Mouse (Mus musculus) heart, adult 2 months (tissue): ENCODE measurements around the gene Dkkl1. TPM values are rescaled to one million over a fixed set of nuclear protein-coding genes. Genes with fewer than 3 reads are reported as not detected.

Experiments used
- DNase-seq, 2 experiments: peaks; one replicate each; pipeline ENCODE4 v3.0.0; 2021
- H3K27ac ChIP-seq: fragments of 200-600 bp; 2 replicates; pipeline ENCODE4 v1.8.1; 2022
- H3K27me3 ChIP-seq: fragments of 200-500 bp; 2 replicates; pipeline ENCODE4 v1.6.1; 2012; ENCODE audit warnings: mild to moderate bottlenecking, low read length, inconsistent platforms, mixed read lengths; ENCODE audit not compliant: control insufficient read depth, insufficient read depth
- H3K36me3 ChIP-seq: fragments of 200-500 bp; 2 replicates; pipeline ENCODE4 v1.6.1; 2012; ENCODE audit warnings: low read length, inconsistent platforms; ENCODE audit not compliant: control insufficient read depth, insufficient read depth
- H3K4me1 ChIP-seq: fragments of 200-500 bp; 2 replicates; pipeline ENCODE4 v1.6.1; 2011; ENCODE audit warnings: low read length; ENCODE audit not compliant: control insufficient read depth, insufficient read depth
- H3K4me3 ChIP-seq: fragments of 200-600 bp; 2 replicates; pipeline ENCODE4 v1.8.1; 2022
- H3K79me2 ChIP-seq: fragments of 200-500 bp; replicated peaks from 2 replicates; pipeline ENCODE4 v1.6.1; 2012; ENCODE audit warnings: mild to moderate bottlenecking, inconsistent platforms, low read length, moderate library complexity, mixed read lengths; ENCODE audit not compliant: control insufficient read depth, insufficient read depth
- H3K9ac ChIP-seq: fragments of 200-500 bp; 2 replicates; pipeline ENCODE4 v1.6.1; 2012; ENCODE audit warnings: low read depth, mild to moderate bottlenecking, control low read depth, inconsistent platforms, low read length, mixed read lengths
- CTCF ChIP-seq: fragments of 200-600 bp; IDR thresholded peaks from 2 replicates; pipeline ENCODE4 v1.8.1; 2022; ENCODE audit warnings: antibody characterized with exemption, mild to moderate bottlenecking, moderate library complexity
- EP300 ChIP-seq: fragments of 200-500 bp; IDR thresholded peaks from 2 replicates; pipeline ENCODE4 v1.6.1; 2011; ENCODE audit warnings: low read depth, low read length, control low read depth; ENCODE audit not compliant: insufficient read depth
- POLR2A ChIP-seq: fragments of 200-500 bp; IDR thresholded peaks from 2 replicates; pipeline ENCODE4 v1.6.1; 2011; ENCODE audit warnings: mild to moderate bottlenecking, low read depth, low read length, control low read depth; ENCODE audit not compliant: insufficient read depth
- WGBS: fragments of 180-500 bp; shearing (Covaris S2); methylation state at CpG from one replicate; pipeline ENCODE4 v1.1.7; 2018; 5-methylcytosine and 5-hydroxymethylcytosine counted together
- intact Hi-C: fragments of 180-260 bp; cut with DNase I; formaldehyde crosslinking; loops from one replicate; pipeline ENCODE4 v1.15.1; 2025
- polyA plus RNA-seq: library from polyadenylated mRNA; depleted of rRNA; stranded (reverse); fragments of >200 nt; gene quantifications from 2 replicates; pipeline ENCODE4 v1.2.3, GENCODE M21; 2012
- total RNA-seq, 2 experiments: library from RNA; stranded (reverse); gene quantifications; 2 replicates each; pipeline ENCODE4 v1.2.3; 2021

Gene Dkkl1
- total and polyA plus RNA-seq, 3 experiments = 0.37 TPM; not detected in 2

DNA sequence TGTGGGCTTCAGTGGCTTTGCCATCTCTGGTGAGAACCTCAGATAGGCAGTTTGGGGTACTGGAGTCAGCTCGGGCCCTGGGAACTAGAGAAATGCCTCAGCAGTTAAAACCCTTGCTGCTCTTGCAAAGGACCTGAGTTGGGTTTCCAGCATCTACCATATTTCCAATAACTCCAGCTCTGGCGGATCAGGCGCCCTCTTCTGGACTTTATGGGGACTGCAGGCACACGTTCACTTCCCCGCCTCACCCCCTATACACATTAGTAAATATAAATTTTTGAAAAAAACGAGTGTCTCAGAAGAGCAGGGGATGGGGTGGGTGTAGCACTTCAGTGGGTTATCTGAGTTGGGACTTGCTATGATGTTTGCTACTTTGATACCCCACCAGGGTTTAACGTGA lies 39.0 kb downstream of the Dkkl1 start:
- 57% methylated on average over 7 of the region's 7 CpGs for WGBS
- Histone ChIP-seq H3K27me3 (peaks cover 26% of the 10 kb centered on the region), H3K4me3 (no peak overlapping the region), H3K4me1 (no peaks in the 10 kb centered on the region), H3K79me2 (no peaks in the 10 kb centered on the region), H3K27ac (no peak overlapping the region), H3K36me3 (no peaks in the 10 kb centered on the region), H3K9ac (no peak overlapping the region)
- intact Hi-C loops = no loop called here
- no peak for DNase-seq
- TF ChIP-seq CTCF = peak; percentile 65
- no peak for TF ChIP-seq EP300
- TF ChIP-seq POLR2A = no peak

DNA sequence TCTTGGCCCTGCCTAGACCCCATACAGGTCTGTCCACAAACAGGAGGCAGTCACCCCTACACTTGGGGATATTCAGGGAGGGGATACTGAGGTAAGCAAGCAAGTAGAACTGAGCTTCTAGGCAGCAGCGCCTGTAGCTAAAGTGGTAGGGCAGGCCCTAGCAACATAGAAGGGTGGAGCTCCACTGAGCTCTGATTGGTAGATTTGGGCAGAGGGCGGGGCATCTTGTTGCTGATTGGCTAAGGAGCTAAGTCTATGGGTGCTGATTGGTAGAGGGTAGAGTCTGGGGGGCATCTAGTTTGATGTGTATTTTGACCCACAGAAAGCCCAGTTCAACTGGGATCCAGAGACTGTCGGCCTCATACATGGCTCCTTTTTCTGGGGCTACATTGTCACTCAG lies 42.5 kb downstream of the Dkkl1 start:
- no peaks in the 10 kb centered on the region; the same call in 1 of the 2 replicates for H3K4me1 ChIP-seq
- DNase-seq = no peak
- H3K4me3 ChIP-seq = no peak overlapping the region
- 90% methylated on average over 3 of the region's 3 CpGs for WGBS
- peaks cover 5% of the 10 kb centered on the region for H3K27me3 ChIP-seq
- TF ChIP-seq CTCF (no peak), EP300 (no peak), POLR2A (no peak)
- no peak overlapping the region for H3K9ac ChIP-seq
- H3K36me3 ChIP-seq = no peaks in the 10 kb centered on the region
- intact Hi-C loops = no loop called here
- no peaks in the 10 kb centered on the region for H3K79me2 ChIP-seq
- H3K27ac ChIP-seq = no peak overlapping the region

DNA sequence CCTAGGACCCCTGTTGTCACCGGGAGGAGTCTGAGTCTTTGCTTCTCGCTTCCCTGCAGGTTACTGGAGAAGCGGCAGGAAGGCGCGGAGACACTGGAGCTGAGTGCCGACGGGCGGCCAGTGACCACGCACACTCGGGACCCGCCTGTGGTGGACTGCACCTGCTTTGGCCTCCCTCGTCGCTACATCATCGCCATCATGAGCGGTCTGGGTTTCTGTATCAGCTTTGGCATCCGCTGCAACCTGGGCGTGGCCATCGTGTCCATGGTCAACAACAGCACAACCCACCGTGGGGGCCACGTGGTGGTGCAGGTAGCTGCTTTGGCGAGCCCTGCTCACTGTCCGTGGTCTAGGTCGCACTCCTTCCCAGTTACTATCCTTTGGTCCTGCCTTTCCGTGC lies 43.3 kb downstream of the Dkkl1 start:
- Histone ChIP-seq H3K27me3 (peaks cover 8% of the 10 kb centered on the region), H3K4me1 (no peaks in the 10 kb centered on the region; the same call in 1 of the 2 replicates), H3K9ac (no peak overlapping the region), H3K4me3 (no peak overlapping the region), H3K27ac (no peak overlapping the region), H3K36me3 (no peaks in the 10 kb centered on the region), H3K79me2 (no peaks in the 10 kb centered on the region)
- 11% methylated on average over 24 of the region's 24 CpGs for WGBS
- DNase-seq = no peak
- TF ChIP-seq EP300 (no peak), POLR2A (no peak), CTCF (no peak)
- intact Hi-C loops = no loop called here

DNA sequence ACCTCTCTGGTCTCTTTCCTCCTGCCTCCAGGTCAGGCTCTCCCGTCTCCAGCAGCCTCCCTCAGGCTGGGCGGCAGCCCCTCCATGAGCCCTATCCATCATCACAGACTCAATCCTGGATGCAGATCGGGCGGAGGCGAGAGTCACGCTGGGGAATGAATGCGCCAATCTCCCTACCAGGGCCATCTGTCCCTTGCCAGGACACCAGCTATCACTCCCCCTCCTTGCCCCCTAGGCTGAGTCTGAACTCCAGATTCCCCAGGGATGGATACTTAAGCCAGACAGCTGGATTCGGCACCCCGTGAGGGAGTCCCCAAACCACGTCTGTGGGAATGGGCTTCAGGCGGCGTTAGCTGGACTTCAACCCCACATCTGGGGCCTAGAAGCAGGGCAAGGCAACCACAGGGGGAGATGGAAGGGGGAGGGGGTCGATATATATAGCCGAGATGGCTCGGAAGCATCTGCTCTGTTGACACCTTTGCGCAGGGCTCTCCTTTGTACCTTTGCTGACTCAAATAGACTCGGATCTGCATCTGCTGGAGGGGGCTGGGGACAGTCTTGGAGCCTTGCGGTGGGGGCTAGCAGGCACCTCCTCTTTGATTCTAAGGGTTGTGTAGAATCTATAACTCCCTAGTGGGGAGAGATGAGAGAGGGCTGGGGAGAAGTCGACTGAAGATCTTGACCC lies 44.0 kb downstream of the Dkkl1 start:
- H3K27ac ChIP-seq = no peak overlapping the region
- H3K9ac ChIP-seq = no peak overlapping the region
- 13% methylated on average over 19 of the region's 19 CpGs for WGBS
- peaks cover 8% of the 10 kb centered on the region for H3K27me3 ChIP-seq
- TF ChIP-seq CTCF = no peak
- H3K36me3 ChIP-seq = no peaks in the 10 kb centered on the region
- intact Hi-C loops = no loop called here
- H3K79me2 ChIP-seq = no peaks in the 10 kb centered on the region
- H3K4me3 ChIP-seq = no peak overlapping the region
- no peak for DNase-seq
- H3K4me1 ChIP-seq = no peaks in the 10 kb centered on the region; the same call in 1 of the 2 replicates

DNA sequence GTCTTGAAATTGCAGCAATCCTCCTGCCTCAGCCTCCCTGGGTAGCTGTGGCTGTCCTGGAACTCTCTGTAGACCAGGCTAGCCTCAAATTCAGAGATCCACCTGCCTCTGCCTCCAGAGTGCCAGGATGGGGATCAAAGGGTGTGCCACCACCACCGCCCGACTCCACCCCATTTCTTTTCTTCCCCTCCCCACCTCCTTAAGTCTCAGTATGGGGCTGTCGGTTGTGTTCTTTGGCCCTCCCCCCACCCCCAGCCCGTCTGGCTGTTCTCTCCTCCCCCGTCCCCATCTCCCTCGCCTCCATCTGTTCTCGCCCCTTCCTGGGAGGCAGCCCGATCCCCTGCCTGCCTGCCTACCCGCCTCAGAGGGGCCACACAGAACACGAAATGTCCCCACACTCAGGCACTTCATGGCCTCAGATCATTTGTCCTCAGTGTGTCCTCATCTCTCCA lies 45.0 kb downstream of the Dkkl1 start:
- Histone ChIP-seq H3K79me2 (no peaks in the 10 kb centered on the region), H3K9ac (no peak overlapping the region), H3K36me3 (no peaks in the 10 kb centered on the region), H3K4me1 (no peaks in the 10 kb centered on the region; the same call in 1 of the 2 replicates), H3K27me3 (peaks cover 8% of the 10 kb centered on the region), H3K4me3 (no peak overlapping the region), H3K27ac (no peak overlapping the region)
- 43% methylated on average over 9 of the region's 10 CpGs for WGBS
- TF ChIP-seq POLR2A = no peak
- intact Hi-C loops = no loop called here
- no peak for DNase-seq

DNA sequence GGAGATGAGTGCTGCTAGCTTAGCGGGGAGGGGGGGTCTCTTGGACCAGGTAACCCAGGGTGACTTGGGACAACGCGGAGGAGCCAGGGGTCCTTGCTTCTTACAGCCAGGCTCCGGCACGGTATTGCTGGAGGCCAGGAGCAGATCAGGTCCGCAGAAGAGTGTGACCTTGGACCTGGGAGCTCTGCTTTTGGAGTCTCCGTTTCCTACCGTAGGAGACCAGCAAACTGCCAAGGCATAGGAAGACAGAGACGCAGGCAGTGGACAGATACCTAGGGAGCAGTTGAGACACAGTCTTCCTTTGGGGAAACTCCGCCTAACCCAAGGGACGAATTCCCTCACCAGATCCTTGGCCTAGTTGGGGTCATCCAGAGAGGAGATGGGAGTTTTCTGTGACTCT lies 46.2 kb downstream of the Dkkl1 start:
- Histone ChIP-seq H3K27me3 (peaks cover 8% of the 10 kb centered on the region), H3K4me3 (no peak overlapping the region), H3K9ac (no peak overlapping the region), H3K79me2 (no peaks in the 10 kb centered on the region), H3K4me1 (peaks cover 2% of the 10 kb centered on the region), H3K27ac (no peak overlapping the region), H3K36me3 (no peaks in the 10 kb centered on the region)
- no peak for DNase-seq
- WGBS = 65% methylated on average over 11 of the region's 11 CpGs
- intact Hi-C loops = no loop called here
- TF ChIP-seq POLR2A (no peak), CTCF (no peak), EP300 (no peak)
